Mouse (Mus musculus): ENCODE results near the gene Vmn1r206.
"Not testable (repeated sequence)": the region's sequence is repeated elsewhere in the genome, so short reads cannot be mapped to it uniquely, and the experiment has no call there.

Gene Vmn1r206

DNA sequence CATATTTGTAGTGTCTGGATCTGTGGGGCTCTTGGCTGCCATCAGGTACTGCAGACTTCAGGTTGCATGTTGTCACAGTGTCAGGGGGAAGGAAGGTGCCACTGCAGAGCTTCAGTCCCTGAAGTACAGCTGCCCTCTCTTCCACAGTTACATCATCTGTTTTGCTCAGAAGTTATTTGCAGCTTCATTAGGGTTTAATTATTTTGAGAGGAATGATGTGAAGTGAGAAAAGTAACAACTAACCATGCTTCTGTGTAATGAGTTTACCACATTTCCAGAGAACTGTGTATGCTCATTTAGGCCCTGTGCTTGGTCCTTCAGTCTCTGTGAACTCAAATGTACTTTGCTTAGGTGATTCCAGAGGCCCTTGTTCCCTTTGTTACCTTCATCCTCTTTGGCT is at the start of gene Vmn1r206:
Gene Vmn1r206, minus strand, starts transcription at position 101 of the 400 bp plus-strand sequence.
- DNase-seq (ENCODE audit: low spot score in 2 of 2) = not testable (repeated sequence)

DNA sequence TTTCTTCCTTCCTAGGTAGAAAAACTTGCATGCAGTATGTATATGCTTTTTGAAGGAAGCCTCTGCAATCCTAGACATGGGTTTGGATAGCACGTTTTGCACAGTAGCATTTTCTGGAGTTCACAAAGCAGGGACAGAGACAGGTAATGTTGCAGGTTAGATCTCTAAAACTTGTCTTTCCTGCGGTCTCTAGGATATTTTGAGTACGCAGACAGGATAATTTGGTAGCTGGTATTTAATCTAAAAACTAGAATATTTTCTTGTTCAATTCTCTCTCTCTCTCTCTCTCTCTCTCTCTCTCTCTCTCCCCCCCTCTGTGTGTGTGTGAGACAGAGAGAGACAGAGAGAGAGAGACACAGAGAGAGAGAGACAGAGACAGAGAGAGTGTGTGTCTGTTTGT is 31.2 kb downstream of the Vmn1r206 start, which contains the start of gene Vmn1r205:
Gene Vmn1r205, minus strand, starts transcription at position 101 of the 400 bp plus-strand sequence.
- no peak for DNase-seq (ENCODE audit: low spot score in 2 of 2)

DNA sequence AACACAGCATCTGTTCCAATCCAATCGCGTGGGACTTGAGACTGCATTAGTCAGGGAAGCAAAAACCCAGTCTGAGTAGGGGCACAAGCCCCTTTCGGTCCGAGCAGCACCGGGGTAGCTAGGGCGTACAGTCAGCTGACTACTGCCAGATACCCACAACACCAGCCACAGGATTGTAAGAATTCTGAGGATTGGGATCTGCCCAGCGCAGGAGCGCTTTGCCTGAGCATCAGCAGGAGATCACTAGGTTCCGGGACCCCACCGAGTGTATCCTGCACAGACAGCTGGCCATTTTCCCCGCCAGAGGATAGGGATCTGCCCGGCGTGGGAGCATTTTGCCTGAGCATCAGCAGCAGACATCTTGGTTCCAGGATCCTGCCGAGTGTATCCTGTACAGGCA is 40.7 kb downstream of the Vmn1r206 start:
- not testable (repeated sequence) for DNase-seq (ENCODE audit: low spot score in 2 of 2)

DNA sequence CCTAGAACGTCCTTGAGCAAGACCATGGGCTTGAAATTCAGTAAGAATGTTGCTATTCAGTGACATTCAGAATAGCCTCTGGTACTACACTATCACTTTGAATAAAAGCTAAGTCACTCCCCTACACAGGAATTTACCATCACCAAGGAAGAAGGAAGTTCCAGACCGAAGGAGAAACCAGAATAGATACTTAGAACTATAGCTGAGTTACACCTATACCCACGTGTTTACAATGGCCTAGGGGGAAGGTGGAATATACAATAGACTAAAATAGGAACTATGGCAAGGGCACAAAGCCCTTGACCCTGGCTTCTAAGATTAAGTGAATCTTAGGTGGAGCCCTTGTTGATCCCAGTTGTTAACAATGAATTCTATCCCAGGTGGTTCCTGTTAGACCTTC is 49.1 kb downstream of the Vmn1r206 start:
- not testable (repeated sequence) for DNase-seq (ENCODE audit: low spot score in 2 of 2)
